Mouse (Mus musculus) embryonic fibroblast, embryonic 13.5 days (primary cell): ENCODE results near the gene Rfx3. TPM values are rescaled to one million over a fixed set of nuclear protein-coding genes. Genes with fewer than 3 reads are reported as not detected.

ENCODE experiments used
- H3K27ac ChIP-seq: 2 replicates; pipeline ENCODE4 v1.5.1; 2012; ENCODE audit warnings: low read length, control low read depth, inconsistent platforms; ENCODE audit not compliant: insufficient read depth
- H3K4me1 ChIP-seq: 2 replicates; pipeline ENCODE4 v1.6.1; 2011; ENCODE audit warnings: low read length; ENCODE audit not compliant: control insufficient read depth, insufficient read depth
- H3K4me3 ChIP-seq: 2 replicates; pipeline ENCODE4 v1.5.1; 2011; ENCODE audit warnings: mild to moderate bottlenecking, control low read depth, low read length; ENCODE audit not compliant: insufficient read depth
- CTCF ChIP-seq: IDR thresholded peaks from 2 replicates; pipeline ENCODE4 v1.5.1; 2011; ENCODE audit warnings: mild to moderate bottlenecking, control low read depth, low read length, moderate library complexity, borderline replicate concordance; ENCODE audit not compliant: insufficient read depth
- POLR2A ChIP-seq: IDR thresholded peaks from 2 replicates; pipeline ENCODE4 v1.6.1; 2011; ENCODE audit warnings: low read depth, mild to moderate bottlenecking, control low read depth, low read length, moderate library complexity
- polyA plus RNA-seq: library from polyadenylated mRNA; stranded (reverse); fragments of >200 nt; gene quantifications from 2 replicates; pipeline ENCODE4 v1.2.4, GENCODE M21; 2011; ENCODE audit warnings: low read depth; ENCODE audit not compliant: missing spikeins, insufficient read length

Gene Rfx3
- polyA plus RNA-seq, 1 experiment: 4.5 TPM

DNA sequence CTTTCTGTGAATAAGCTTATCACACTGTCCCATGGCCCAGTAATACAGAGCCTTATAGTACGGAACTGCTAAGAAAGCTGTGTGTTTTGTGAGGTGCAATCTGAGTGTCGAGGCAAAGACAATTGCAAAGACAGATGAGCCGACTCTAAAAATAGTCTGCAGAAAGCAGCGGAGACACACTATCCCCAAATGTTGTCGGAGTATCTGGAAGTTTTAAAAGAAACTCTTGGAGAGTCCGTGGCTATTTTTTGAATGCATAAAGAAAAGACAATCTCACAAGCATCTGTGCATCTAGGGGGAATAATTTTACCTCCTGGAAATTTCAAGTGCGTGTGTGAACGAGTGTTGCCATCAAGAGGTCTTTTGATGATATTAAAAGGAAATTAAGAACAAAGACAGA, 251.6 kb downstream of the Rfx3 start:
- TF ChIP-seq CTCF (no peak), POLR2A (no peak)
- Histone ChIP-seq H3K27ac (no peak overlapping the region), H3K4me3 (no peak overlapping the region), H3K4me1 (no peaks in the 10 kb centered on the region)

DNA sequence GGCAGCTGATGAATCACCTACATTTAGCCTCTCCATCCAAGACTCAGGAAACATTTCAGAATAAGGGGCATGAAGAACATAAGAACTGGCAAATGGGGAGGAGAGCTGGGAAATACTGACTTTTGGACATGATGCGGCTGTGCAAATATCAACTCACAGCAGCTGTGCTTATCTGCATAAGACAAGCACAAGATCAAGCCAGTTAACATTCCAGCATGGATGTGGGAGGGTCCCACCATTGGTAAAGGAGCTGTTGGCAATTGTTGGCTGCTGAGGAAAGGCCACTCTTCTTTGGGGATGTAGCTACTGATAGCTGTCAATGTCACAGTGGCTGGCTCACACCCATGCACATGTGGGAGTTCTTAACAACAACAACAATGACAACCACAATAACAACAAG, 263.7 kb downstream of the Rfx3 start:
- Histone ChIP-seq H3K27ac (no peak overlapping the region), H3K4me3 (no peak overlapping the region), H3K4me1 (no peaks in the 10 kb centered on the region)
- TF ChIP-seq POLR2A (no peak), CTCF (no peak)

- H3K4me3 ChIP-seq: no peak overlapping the region
- TF ChIP-seq POLR2A (no peak), CTCF (no peak)
- no peak overlapping the region for H3K27ac ChIP-seq
- no peaks in the 10 kb centered on the region for H3K4me1 ChIP-seq
Measured at GRCm38 (mm10) chr19:27738908-27739307, 272.1 kb downstream of the Rfx3 start.

- no peak overlapping the region for H3K4me3 ChIP-seq
- no peak for TF ChIP-seq CTCF
- TF ChIP-seq POLR2A: no peak
- no peaks in the 10 kb centered on the region for H3K4me1 ChIP-seq
- H3K27ac ChIP-seq: no peak overlapping the region
Measured at GRCm38 (mm10) chr19:27736571-27736970, 274.4 kb downstream of the Rfx3 start.

DNA sequence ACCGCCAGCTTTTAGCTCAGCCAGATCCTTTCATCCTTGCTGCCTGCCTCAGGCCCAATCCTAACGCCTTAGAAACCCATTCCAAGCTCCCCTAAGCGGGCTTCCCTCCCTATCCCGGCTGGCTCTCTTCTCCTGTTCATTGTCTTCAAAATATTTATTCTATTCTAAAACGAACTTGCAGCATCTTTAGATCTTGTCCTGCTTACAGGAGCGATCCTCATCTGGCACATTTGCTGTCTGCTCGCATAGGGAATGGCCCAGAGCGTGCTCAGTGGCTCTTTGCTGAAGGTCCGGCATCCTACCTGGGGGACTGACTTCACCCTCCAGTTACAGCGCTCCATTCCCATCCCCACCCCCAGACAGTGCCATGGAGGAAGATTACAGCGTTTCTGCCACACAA, 292.0 kb downstream of the Rfx3 start:
- Histone ChIP-seq H3K4me1 (no peaks in the 10 kb centered on the region), H3K4me3 (no peak overlapping the region), H3K27ac (no peak overlapping the region)
- no peak for TF ChIP-seq CTCF
- no peak for TF ChIP-seq POLR2A

DNA sequence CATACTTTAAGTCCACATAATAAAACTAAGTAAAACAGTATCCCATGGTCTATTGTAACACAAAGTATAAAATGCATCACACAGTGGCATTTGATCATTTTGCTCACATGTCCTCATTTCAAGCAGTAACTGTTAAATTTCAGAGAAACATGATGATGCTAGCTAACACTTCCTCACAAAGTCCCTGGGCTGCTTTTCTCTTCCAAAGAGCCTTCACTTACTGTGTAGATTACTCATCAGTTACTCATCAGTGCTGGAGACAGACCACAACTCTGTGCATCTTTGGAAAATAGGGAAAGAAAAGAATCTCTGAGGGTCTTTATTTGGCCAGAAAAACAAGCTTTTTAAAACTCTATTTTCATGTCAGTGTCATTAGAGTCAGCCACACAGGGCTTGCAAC, 294.7 kb downstream of the Rfx3 start:
- no peaks in the 10 kb centered on the region for H3K4me1 ChIP-seq
- TF ChIP-seq POLR2A (no peak), CTCF (no peak)
- no peak overlapping the region for H3K4me3 ChIP-seq
- no peak overlapping the region for H3K27ac ChIP-seq
